Mouse (Mus musculus) kidney, adult 10 weeks (tissue): ENCODE data around the gene Olfr809. TPM values are rescaled to one million over a fixed set of nuclear protein-coding genes. Genes with fewer than 3 reads are reported as not detected.

Experiments used
- polyA plus RNA-seq: library from polyadenylated mRNA; stranded (reverse); fragments of 350-450 nt; fragmentation: Illumina TruSeq; extraction: RNeasy Lipid Tissue Mini Kit (QIAGEN cat#74804); gene quantifications from one replicate; pipeline ENCODE4 v1.2.3, GENCODE M21; 2014; ENCODE audit warnings: low read depth, low replicate concordance

Gene Olfr809
- polyA plus RNA-seq: not detected

DNA sequence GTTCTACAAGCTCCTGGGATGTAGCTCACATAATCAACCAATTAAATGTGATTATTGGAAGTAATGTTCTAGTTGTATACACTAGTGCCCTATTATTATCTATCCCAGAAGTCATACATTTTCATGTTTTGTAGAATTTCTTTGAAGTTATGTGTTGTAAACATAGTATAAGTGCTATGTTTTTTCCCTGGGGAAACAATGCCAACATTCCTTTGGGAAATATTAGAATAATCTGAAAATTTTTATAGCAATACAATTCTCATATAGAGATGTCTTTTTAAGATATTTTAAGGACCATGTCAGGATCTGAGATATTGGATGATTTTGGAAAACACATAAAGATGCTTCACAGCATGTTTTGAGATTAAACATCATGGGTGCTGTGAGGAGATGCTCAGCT lies at the start of gene Olfr809:
TSS of gene Olfr809 (plus strand) at position 301 of the 400 bp plus-strand sequence.

DNA sequence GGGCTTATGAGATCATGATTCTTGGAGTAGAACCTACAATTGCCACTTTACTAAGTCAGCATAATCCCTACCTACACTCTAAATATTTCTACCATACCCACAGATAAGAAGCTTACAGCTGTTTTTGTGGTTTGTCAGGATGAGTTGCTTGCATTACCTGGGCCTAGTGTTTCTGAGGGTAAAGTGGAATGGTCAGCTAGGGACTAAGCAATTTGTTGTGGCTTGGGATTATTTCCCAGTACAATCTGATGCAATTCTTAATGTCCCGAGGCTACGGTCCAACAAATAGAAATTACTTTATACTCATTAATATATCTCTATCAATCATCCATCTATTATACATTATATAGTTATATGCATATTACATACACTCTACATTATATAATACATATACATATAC lies 45.2 kb upstream of the Olfr809 start, which contains the start of gene Olfr805:
TSS of gene Olfr805 (minus strand) at position 101 of the 400 bp plus-strand sequence.

DNA sequence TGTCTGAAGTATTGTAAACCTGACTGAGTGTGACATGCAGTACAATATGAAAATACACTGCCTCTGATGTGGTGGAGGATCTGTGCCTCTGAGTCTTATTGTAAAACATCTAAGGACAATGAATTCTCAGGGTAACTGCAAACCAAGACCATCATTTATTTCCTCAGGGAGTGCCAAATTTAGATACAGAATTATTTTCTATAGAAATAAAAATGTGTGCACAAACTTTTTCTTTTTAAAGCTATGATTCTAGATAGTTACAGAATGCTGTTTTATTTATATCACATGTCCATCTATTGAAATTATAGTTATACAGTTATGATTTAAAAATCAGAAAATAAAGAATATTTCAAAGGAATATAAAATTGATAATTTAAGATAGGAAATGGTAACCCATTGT lies 32.6 kb upstream of the Olfr809 start, which contains the start of gene Olfr806:
TSS of gene Olfr806 (minus strand) at position 101 of the 400 bp plus-strand sequence.

DNA sequence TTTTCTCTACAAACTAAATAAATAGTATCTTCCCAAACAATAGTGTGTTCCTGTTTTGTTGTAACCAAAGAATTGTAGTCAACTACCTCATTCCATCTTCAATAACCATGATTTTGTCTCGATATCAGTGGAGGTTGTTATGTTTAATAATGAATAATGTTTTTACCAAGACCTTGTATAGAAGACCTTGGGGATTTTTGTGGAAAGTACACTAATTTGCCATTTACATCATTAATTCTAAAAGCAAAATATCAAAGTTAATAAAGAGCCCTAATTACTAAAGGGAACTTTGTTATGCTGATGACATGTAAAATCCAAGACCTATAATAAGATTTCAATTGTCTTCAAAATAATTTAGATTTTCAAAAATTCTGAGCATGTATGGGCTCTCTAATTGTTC lies 16.7 kb upstream of the Olfr809 start, which contains the start of gene Olfr807:
TSS of gene Olfr807 (minus strand) at position 101 of the 400 bp plus-strand sequence.

DNA sequence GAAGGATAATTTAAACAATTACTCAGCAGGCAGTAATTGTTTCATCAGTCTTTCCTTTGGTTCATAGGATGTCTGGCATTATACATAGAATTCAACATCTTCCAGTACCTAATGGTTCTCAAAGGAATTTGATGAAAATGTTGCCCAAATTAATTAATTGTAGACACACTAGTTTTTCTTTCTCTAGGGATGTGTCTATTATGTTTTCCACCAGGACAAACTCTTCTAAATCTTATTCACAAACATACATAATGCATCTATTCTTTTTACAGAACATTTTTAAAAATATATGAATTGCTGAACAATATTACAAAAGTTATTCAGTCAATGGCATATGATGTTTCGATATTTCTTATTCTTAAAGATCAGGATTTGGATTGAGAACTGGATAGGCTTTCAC lies 9.3 kb upstream of the Olfr809 start, which contains the start of gene Olfr808:
TSS of gene Olfr808 (plus strand) at position 301 of the 400 bp plus-strand sequence.

DNA sequence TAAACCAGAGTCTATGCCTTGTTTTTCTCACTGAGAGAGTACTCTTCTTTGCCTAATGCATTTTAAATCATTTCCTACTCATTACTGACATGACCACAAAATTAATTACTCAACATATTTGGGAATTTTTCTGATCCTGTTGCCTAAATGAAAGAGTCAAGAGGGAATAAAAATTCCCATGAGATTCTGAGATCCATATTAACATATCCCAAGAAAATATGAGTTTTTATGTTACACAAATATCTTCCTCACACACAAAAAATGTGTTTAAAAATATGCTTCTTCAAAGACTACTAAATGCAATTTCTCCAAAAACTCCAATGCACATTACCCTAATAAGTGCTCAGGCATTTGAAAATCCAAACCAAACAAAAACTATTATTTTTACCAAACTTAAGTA lies 20.4 kb downstream of the Olfr809 start, which contains the start of gene Olfr810:
TSS of gene Olfr810 (minus strand) at position 101 of the 400 bp plus-strand sequence.

DNA sequence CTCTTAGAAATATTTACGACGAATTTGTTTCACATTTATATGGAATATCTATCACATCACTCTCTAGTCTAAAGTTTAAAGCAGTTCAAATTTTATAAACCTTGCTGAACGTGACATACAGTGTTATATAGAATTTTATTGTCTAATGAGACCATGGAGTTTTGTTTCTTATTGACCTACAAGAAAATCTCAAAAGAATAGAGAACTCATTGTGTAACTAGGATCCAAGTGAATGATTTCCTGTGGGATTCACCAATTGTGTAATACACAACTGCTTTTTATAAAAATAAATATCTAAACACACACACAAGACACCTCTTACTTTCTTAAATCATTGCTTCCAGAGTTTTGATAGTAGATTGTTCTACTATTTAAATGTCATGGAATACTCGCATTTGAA lies 29.9 kb downstream of the Olfr809 start, which contains the start of gene Olfr811:
TSS of gene Olfr811 (minus strand) at position 101 of the 400 bp plus-strand sequence.

Other genes starting within 250 kb of the Olfr809 start
- gene Olfr792, start 235.5 kb upstream of the Olfr809 start, polyA plus RNA-seq: not detected
- not detected for gene Olfr794, start 207.0 kb upstream of the Olfr809 start, polyA plus RNA-seq
- gene Olfr796, start 162.1 kb upstream of the Olfr809 start, polyA plus RNA-seq: not detected
- gene Olfr798, start 146.7 kb upstream of the Olfr809 start, polyA plus RNA-seq: not detected
- gene Olfr799, start 137.2 kb upstream of the Olfr809 start, polyA plus RNA-seq: not detected
- not detected for gene Olfr800, start 116.9 kb upstream of the Olfr809 start, polyA plus RNA-seq
- not detected for gene Olfr801, start 100.8 kb upstream of the Olfr809 start, polyA plus RNA-seq
- gene Olfr802, start 86.5 kb upstream of the Olfr809 start, polyA plus RNA-seq: not detected
- gene Olfr803, start 80.4 kb upstream of the Olfr809 start, polyA plus RNA-seq: not detected
- gene Olfr804, start 71.4 kb upstream of the Olfr809 start, polyA plus RNA-seq: not detected
- not detected for gene Olfr805, start 45.3 kb upstream of the Olfr809 start, polyA plus RNA-seq
- not detected for gene Olfr806, start 32.7 kb upstream of the Olfr809 start, polyA plus RNA-seq
- gene Olfr807, start 16.8 kb upstream of the Olfr809 start, polyA plus RNA-seq: not detected
- not detected for gene Olfr808, start 9.2 kb upstream of the Olfr809 start, polyA plus RNA-seq
- not detected for gene Olfr810, start 20.3 kb downstream of the Olfr809 start, polyA plus RNA-seq
- gene Olfr811, start 29.8 kb downstream of the Olfr809 start, polyA plus RNA-seq: not detected
- not detected for gene Olfr812, start 71.5 kb downstream of the Olfr809 start, polyA plus RNA-seq
- not detected for gene Olfr813, start 80.7 kb downstream of the Olfr809 start, polyA plus RNA-seq
- gene Olfr814, start 105.2 kb downstream of the Olfr809 start, polyA plus RNA-seq: not detected
- not detected for gene Olfr815, start 131.2 kb downstream of the Olfr809 start, polyA plus RNA-seq
- gene Olfr816, start 141.0 kb downstream of the Olfr809 start, polyA plus RNA-seq: not detected
- not detected for gene Olfr818, start 174.5 kb downstream of the Olfr809 start, polyA plus RNA-seq
- not detected for gene Olfr819, start 192.6 kb downstream of the Olfr809 start, polyA plus RNA-seq
- gene Olfr247, start 201.5 kb downstream of the Olfr809 start, polyA plus RNA-seq: not detected
- gene Gm10310, start 210.4 kb downstream of the Olfr809 start, polyA plus RNA-seq: not detected
- not detected for gene Olfr820, start 238.0 kb downstream of the Olfr809 start, polyA plus RNA-seq